Mouse (Mus musculus): ENCODE measurements at regions not wholly inside any gene's neighbourhood (a gene's known extent, or its start where the extent isn't known, plus 50 kb on each side); places are given as distances from the start of the nearest gene placed in this dataset.

DNA sequence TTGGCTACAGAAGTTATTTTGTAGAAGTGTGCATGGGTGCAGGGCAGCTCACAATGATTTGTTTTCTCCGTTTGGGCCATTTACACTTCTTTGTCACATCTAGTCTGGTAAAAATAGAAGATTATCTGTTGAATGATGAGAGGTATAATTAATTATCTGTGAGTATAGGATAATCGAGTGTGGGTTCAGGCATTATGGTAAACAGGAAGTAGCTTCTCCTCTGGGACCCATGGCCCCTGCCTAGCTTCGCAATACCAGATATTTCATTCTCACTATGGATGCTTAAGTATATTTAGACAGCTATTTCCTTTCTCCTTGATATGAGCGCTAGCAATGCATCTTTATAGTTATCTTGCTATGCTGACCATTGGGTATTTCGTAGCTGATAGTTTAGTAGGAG, 1373.7 kb upstream of the Pcdh20 start:
- no peak for DNase-seq (ENCODE audit: low spot score)

DNA sequence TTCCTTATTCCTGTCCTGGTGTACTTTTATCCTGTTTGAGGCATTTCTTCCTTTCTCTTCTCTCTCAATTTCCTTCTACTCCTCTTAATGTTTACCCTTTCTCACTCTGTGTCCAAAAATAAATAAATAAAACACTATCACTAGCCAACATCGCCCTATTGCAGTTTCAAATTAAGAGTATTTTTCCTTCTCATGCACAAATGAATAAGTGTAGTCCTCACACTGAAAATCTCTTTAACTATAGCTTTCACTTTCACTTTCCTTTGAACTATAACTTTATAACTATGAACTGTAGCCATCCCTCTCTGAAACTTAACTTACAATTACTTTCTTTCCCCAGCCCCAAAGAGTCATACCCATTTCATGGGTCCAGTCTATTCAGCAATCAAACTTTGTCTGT, 1355.5 kb upstream of the Pcdh20 start:
- DNase-seq (ENCODE audit: low spot score) = no peak

DNA sequence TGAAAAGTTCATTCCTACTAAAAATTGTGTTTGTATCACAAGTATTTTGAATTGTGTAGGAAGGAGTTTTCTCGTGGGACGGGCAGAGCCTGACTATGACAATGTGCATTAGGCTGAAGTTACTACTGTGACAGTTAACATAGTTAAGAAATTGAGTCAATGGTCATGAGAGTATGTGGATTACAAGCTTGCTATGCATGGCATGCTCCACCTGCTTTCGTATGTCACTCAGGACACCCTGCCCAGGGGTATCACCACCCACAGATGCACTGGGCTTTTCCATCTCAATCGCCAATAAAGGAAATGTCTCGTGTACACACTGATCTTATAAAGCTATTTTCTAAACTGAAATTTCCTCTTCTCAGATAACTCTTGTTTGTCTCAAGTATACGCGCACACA, 1354.8 kb upstream of the Pcdh20 start:
- no peak for DNase-seq (ENCODE audit: low spot score)

DNA sequence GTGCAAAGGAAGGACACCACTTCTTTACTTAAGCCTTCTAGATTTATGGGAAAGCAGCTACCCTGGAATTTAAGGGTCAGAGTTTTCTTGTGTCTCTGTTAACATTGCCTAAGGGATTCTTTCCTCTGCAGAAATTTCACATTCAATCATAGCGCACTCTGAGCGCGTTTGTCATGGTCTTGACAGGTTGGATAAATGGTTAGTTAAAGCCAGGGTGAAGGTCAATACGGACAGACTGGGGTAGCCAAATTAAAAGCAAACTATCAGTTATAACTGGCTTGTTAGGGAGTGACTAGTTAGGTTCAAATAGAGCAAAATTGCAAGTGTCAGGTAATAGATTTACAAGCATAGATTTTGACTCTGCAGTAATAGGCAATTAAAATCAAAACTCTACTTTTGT, 1352.2 kb upstream of the Pcdh20 start:
- DNase-seq (ENCODE audit: low spot score) = peak; percentile 66

DNA sequence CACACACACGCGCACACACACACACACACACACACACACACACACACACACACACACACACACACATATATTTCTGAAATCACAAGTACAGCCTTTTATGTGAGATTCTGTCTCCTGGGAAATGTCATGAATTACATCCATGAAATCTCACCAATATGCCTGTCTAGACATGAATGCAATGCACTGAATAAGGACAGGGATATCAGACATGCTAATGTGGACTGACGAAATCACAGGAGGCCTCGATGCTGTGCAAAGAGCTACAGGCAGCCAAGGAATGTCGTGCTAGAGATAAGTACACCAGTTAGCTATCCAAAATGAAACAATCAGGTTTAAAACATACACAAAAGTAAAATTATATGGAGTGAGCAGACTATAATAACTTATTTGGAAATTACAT, 1351.0 kb upstream of the Pcdh20 start:
- peak; percentile 20 for DNase-seq (ENCODE audit: low spot score)

DNA sequence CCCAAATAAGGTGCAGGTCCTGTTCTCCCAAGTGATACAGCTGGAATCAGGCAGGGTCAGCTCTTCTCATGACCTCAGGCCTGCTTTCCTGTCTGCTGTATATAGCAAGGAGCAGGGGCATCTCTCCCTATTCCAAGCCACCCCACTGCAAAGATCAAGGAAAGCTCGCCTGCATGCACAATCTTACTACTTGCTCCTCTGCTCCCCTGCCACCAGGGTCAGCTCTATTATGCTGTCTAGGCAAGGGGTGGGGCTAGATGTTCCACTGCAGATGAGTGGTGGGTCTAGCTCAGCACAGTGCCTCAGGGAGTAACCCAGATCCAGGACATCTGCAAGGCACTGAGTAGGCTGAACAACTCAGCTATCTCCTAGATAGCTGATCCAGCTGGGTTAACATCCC, 1335.6 kb upstream of the Pcdh20 start:
- no peak for DNase-seq (ENCODE audit: low spot score)

DNA sequence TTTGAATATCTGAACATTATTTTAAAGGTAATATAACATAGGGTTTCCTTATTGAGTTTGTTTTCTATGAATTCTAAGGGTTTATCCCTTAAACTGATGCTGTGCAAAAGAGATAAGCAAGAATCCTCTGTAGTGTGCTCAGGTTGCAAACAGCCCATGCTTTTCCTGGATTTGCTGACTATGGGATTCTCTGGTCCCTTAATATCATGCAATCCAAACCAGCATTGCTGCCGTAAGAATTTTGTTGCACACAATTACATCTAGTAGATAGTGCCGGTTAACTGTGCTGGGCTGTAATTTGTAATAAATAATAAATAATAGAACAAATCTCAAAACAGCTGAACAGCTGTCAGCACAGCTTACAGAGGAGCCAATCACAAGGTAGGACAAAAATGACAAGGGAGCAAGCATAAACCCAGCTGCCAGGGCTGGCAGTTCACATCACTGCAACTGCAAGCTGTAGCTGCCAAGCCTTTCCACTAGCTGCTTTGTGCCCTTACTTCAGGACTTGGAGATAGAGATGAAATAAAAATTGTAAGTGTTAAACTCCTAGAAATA, 1333.6 kb upstream of the Pcdh20 start:
- DNase-seq (ENCODE audit: low spot score) = no peak

DNA sequence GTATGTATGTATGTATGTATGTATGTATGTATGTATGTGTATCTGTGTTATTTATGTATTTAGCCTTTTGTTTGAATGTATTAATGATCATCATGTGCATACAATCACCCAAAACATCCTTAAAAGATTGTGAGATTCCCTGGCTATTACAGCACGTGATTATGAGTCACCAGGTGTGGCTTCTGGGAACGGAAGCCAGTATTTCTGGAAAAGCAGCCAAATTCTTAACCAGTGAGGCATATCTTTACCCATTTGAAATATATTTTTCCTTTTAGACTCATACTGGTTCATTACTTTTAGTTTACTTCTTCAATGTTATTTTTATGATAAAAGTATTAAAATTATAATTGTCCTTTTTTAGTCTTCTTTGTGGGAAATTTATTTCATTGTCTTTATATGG, 1284.6 kb upstream of the Pcdh20 start:
- no peak for DNase-seq (ENCODE audit: low spot score)

DNA sequence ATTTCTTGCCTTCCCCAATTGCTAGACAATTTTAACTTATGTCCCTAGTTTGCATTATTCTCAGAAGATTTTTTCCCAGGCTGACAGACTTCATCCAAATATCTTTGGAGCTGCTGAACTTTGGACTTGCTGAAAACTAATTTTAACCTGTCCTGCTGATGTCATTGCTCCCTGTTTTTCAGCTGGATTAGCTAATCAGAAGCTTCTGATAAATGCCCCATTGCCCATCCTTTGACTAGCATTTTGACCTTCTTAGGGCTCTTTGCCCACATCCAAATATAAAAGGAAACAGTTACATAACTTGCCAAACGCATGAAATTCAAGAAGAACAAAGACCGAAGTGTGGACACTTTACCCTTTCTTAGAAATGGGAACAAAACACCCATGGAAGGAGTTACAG, 1242.5 kb upstream of the Pcdh20 start:
- no peak for DNase-seq (ENCODE audit: low spot score)

Data from embryo, embryonic 10 days (tissue).